Mouse (Mus musculus): Measurements from ENCODE around the gene Slc25a1. TPM values are rescaled to one million over a fixed set of nuclear protein-coding genes. Genes with fewer than 3 reads are reported as not detected.
A peak's percentile ranks its signal among the peaks of the same experiment; 100 is the strongest.
"Not testable (repeated sequence)": the region's sequence is repeated elsewhere in the genome, so short reads cannot be mapped to it uniquely, and the experiment has no call there.

Slc25a1 gene
- 58.6 and 63.7 TPM in 2 replicates for total RNA-seq (2017)

- ATAC-seq (replicated peaks; ENCODE audit: low read depth, poor library complexity, severe bottlenecking) = peak; percentile 61
Observed at GRCm38 (mm10) chr16:17928087-17928580, at the start of gene Slc25a1. Slc25a1 (minus strand) TSS chr16:17928219.

- ATAC-seq (replicated peaks; ENCODE audit: low read depth, poor library complexity, severe bottlenecking) = no peak
Observed at GRCm38 (mm10) chr16:17971853-17972252, 43.8 kb upstream of the Slc25a1 start.

GRCm38 (mm10) chr16:17962091-17962490, 34.1 kb upstream of the Slc25a1 start:
- no peak for ATAC-seq (replicated peaks; ENCODE audit: low read depth, poor library complexity, severe bottlenecking)

GRCm38 (mm10) chr16:17956052-17956638, 28.1 kb upstream of the Slc25a1 start:
- not testable (repeated sequence) for ATAC-seq (replicated peaks; ENCODE audit: low read depth, poor library complexity, severe bottlenecking)

- no peak for ATAC-seq (replicated peaks; ENCODE audit: low read depth, poor library complexity, severe bottlenecking)
Observed at GRCm38 (mm10) chr16:17951618-17952017, 23.6 kb upstream of the Slc25a1 start.

- no peak for ATAC-seq (replicated peaks; ENCODE audit: low read depth, poor library complexity, severe bottlenecking)
Observed at GRCm38 (mm10) chr16:17950068-17950467, 22.0 kb upstream of the Slc25a1 start.

- ATAC-seq (replicated peaks; ENCODE audit: low read depth, poor library complexity, severe bottlenecking) = no peak
Observed at GRCm38 (mm10) chr16:17949421-17949877, 21.4 kb upstream of the Slc25a1 start.

GRCm38 (mm10) chr16:17945081-17945831, 17.2 kb upstream of the Slc25a1 start:
- ATAC-seq (replicated peaks; ENCODE audit: low read depth, poor library complexity, severe bottlenecking) = no peak

GRCm38 (mm10) chr16:17943466-17943865, 15.4 kb upstream of the Slc25a1 start:
- ATAC-seq (replicated peaks; ENCODE audit: low read depth, poor library complexity, severe bottlenecking) = no peak

GRCm38 (mm10) chr16:17939255-17939751, 11.3 kb upstream of the Slc25a1 start:
- peak; percentile 51 for ATAC-seq (replicated peaks; ENCODE audit: low read depth, poor library complexity, severe bottlenecking)

- ATAC-seq (replicated peaks; ENCODE audit: low read depth, poor library complexity, severe bottlenecking) = peak; percentile 92
Observed at GRCm38 (mm10) chr16:17938821-17939220, 10.8 kb upstream of the Slc25a1 start.

- 0 out of 2 replicates have a peak, but pooled peaks have one; percentile 1 for ATAC-seq (replicated peaks; ENCODE audit: low read depth, poor library complexity, severe bottlenecking)
Observed at GRCm38 (mm10) chr16:17938187-17938586, 10.2 kb upstream of the Slc25a1 start.

- ATAC-seq (replicated peaks; ENCODE audit: low read depth, poor library complexity, severe bottlenecking) = no peak
Observed at GRCm38 (mm10) chr16:17936776-17937175, 8.8 kb upstream of the Slc25a1 start.

GRCm38 (mm10) chr16:17934445-17934910, 6.5 kb upstream of the Slc25a1 start:
- peak; percentile 43; the same call in 1 of the 2 replicates for ATAC-seq (replicated peaks; ENCODE audit: low read depth, poor library complexity, severe bottlenecking)

GRCm38 (mm10) chr16:17933594-17934444, 5.8 kb upstream of the Slc25a1 start:
- ATAC-seq (replicated peaks; ENCODE audit: low read depth, poor library complexity, severe bottlenecking) = peak; percentile 20

GRCm38 (mm10) chr16:17931906-17932460, 4.0 kb upstream of the Slc25a1 start:
- ATAC-seq (replicated peaks; ENCODE audit: low read depth, poor library complexity, severe bottlenecking) = no peak

GRCm38 (mm10) chr16:17929631-17930030, 1.6 kb upstream of the Slc25a1 start:
- ATAC-seq (replicated peaks; ENCODE audit: low read depth, poor library complexity, severe bottlenecking) = no peak

GRCm38 (mm10) chr16:17929211-17929610, 1.2 kb upstream of the Slc25a1 start:
- no peak for ATAC-seq (replicated peaks; ENCODE audit: low read depth, poor library complexity, severe bottlenecking)

- peak; percentile 83 for ATAC-seq (replicated peaks; ENCODE audit: low read depth, poor library complexity, severe bottlenecking)
Observed at GRCm38 (mm10) chr16:17928627-17929104, 647 bp upstream of the Slc25a1 start.

Measured in common myeloid progenitor, adult 5-6 weeks (primary cell).